Mouse (Mus musculus) lung, postnatal 0 days (tissue): ENCODE measurements around the gene Egr2. TPM values are rescaled to one million over a fixed set of nuclear protein-coding genes. Genes with fewer than 3 reads are reported as not detected.

ENCODE experiments used
- ATAC-seq: fragments of 200-750 bp; cut with Nextera tagmentation; 2 replicates; pipeline ENCODE4 v1.8.0; 2017; ENCODE audit warnings: moderate library complexity
- DNase-seq: peaks from one replicate; pipeline ENCODE4 v3.0.0-alpha.2; 2016; ENCODE audit warnings: low spot score
- H3K27ac ChIP-seq: fragments of 300-500 bp; sonication (generic); 2 replicates; pipeline ENCODE4 v1.5.1; 2014; ENCODE audit warnings: antibody characterized with exemption, mild to moderate bottlenecking, low read length, mixed read lengths
- H3K27me3 ChIP-seq: fragments of 300-500 bp; sonication (generic); replicated peaks from 2 replicates; pipeline ENCODE4 v1.6.1; 2014; ENCODE audit warnings: low read length, mixed read lengths; ENCODE audit not compliant: insufficient read depth
- H3K36me3 ChIP-seq: fragments of 300-500 bp; sonication (generic); 2 replicates; pipeline ENCODE4 v1.6.1; 2014; ENCODE audit warnings: low read length, mixed read lengths; ENCODE audit not compliant: insufficient read depth
- H3K4me1 ChIP-seq: fragments of 300-500 bp; sonication (generic); 2 replicates; pipeline ENCODE4 v1.6.1; 2014; ENCODE audit warnings: antibody characterized with exemption, low read depth, low read length, mixed read lengths; ENCODE audit not compliant: insufficient read depth
- H3K4me2 ChIP-seq: fragments of 300-500 bp; sonication (generic); replicated peaks from 2 replicates; pipeline ENCODE4 v1.6.1; 2014; ENCODE audit warnings: low read depth, mild to moderate bottlenecking, low read length, moderate library complexity, mixed read lengths
- H3K4me3 ChIP-seq: fragments of 300-500 bp; sonication (generic); 2 replicates; pipeline ENCODE4 v1.5.1; 2014; ENCODE audit warnings: low read depth, low read length
- H3K9ac ChIP-seq: fragments of 300-500 bp; sonication (generic); replicated peaks from 2 replicates; pipeline ENCODE4 v1.6.1; 2014; ENCODE audit warnings: low read depth, mild to moderate bottlenecking
- H3K9me3 ChIP-seq: fragments of 300-500 bp; sonication (generic); 2 replicates; pipeline ENCODE4 v1.6.1; 2016; ENCODE audit warnings: low read length, mixed read lengths
- CTCF ChIP-seq: IDR thresholded peaks from 2 replicates; pipeline ENCODE4 v1.5.1; 2016; ENCODE audit warnings: antibody characterized with exemption, mild to moderate bottlenecking
- EP300 ChIP-seq: IDR thresholded peaks from 2 replicates; pipeline ENCODE4 v1.6.1; 2016; ENCODE audit warnings: antibody characterized with exemption, mild to moderate bottlenecking, control low read depth
- WGBS: fragments of 180-500 bp; shearing (Covaris S2); extraction: QIAGEN DNeasy Blood & Tissue Kit; methylation state at CpG from one replicate; pipeline ENCODE4 v1.1.7; 2014; 5-methylcytosine and 5-hydroxymethylcytosine counted together
- polyA plus RNA-seq: library from polyadenylated mRNA; unstranded; fragments of >200 nt; fragmentation: Nextera tagmentation; extraction: Ambion mirVana; gene quantifications from 2 replicates; pipeline ENCODE4 v1.2.1, GENCODE M21; 2015

Egr2 gene
- polyA plus RNA-seq, 1 experiment from 2014 or later, result 2.1 TPM

DNA sequence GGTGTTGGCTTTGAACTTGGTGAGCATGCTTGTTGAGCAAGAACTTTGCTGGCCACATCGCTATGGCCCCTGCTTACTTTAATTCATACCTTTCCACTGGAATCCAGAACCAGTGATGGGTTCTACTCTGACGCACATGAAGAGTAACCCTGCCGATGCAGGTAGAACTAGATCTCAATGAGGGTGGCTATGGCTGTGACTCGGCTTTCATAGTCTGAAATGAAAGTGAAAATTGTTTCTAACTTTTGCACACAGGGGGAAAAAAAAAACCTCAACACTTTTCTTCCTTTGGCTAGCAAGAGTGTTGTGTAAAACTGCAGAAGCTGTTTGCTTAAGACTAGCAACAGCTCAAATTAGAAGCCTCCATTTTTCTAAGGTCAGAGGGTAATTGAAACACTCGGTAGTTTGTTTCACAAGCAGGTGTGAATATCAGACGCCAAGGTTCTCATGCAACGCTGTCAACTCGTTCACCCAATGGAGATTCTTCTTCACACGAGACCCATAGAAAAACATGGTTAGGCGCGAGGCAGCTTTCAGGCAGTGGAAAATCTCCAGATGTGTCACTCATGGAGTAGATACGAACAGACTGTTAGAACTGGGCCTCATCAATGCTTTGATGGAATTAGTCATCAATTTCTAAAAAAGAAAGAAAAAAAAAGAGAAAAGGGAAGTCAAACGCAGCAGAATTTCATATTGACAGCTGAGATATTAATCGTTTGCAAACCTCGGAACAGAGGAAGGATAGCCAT lies 38.0 kb upstream of the Egr2 start:
- H3K9me3 ChIP-seq, result no peaks in the 10 kb centered on the region
- H3K4me2 ChIP-seq, result no peak overlapping the region
- H3K4me3 ChIP-seq, result no peak overlapping the region
- no peak for TF ChIP-seq EP300
- TF ChIP-seq CTCF, result no peak
- H3K27me3 ChIP-seq, result no peaks in the 10 kb centered on the region
- ATAC-seq (no peak), DNase-seq (no peak)
- no peaks in the 10 kb centered on the region for H3K36me3 ChIP-seq
- 84% methylated on average over 15 of the region's 15 CpGs for WGBS
- no peak overlapping the region for H3K9ac ChIP-seq
- H3K4me1 ChIP-seq, result no peaks in the 10 kb centered on the region
- no peak overlapping the region for H3K27ac ChIP-seq

DNA sequence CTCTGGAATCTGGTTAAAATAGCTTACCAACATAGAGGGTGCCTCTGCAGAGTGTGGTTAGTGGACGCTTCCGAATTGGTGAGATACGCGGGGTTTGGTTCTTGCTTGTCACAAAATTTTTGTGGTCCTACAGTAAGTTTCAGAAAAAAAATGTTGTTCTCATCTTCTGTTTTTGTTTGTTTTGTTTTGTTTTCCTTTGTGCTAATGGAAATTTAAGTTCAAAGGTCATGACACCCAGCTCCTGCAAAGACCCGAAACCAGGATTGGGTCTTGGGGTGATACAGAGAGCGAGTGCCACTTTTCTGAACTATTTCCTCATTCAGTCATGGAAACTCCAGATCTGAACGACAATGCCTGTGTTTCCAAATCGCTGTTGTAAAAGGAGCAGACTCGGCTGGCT lies 37.3 kb upstream of the Egr2 start:
- ATAC-seq, result no peak
- TF ChIP-seq EP300 (no peak), CTCF (no peak)
- no peaks in the 10 kb centered on the region for H3K36me3 ChIP-seq
- H3K4me3 ChIP-seq, result no peak overlapping the region
- no peaks in the 10 kb centered on the region for H3K27me3 ChIP-seq
- no peak overlapping the region for H3K27ac ChIP-seq
- DNase-seq, result no peak
- no peaks in the 10 kb centered on the region for H3K9me3 ChIP-seq
- H3K9ac ChIP-seq, result no peak overlapping the region
- no peaks in the 10 kb centered on the region for H3K4me1 ChIP-seq
- H3K4me2 ChIP-seq, result no peak overlapping the region
- 83% methylated on average over 9 of the region's 9 CpGs for WGBS

GRCm38 (mm10) chr10:67503320-67503995 lies 31.8 kb upstream of the Egr2 start:
- Histone ChIP-seq H3K4me3 (no peak overlapping the region), H3K4me2 (no peak overlapping the region), H3K27ac (no peak overlapping the region), H3K36me3 (no peaks in the 10 kb centered on the region), H3K9ac (no peak overlapping the region), H3K4me1 (no peaks in the 10 kb centered on the region), H3K9me3 (no peaks in the 10 kb centered on the region), H3K27me3 (no peaks in the 10 kb centered on the region)
- WGBS, result 37% methylated on average over 15 of the region's 15 CpGs
- no peak for ATAC-seq
- peak; percentile 16 for DNase-seq
- TF ChIP-seq CTCF (no peak), EP300 (no peak)

- no peaks in the 10 kb centered on the region for H3K36me3 ChIP-seq
- H3K27me3 ChIP-seq, result no peaks in the 10 kb centered on the region
- H3K4me3 ChIP-seq, result no peak overlapping the region
- no peak overlapping the region for H3K9ac ChIP-seq
- 35% methylated on average over 5 of the region's 5 CpGs for WGBS
- no peak overlapping the region for H3K27ac ChIP-seq
- no peak for ATAC-seq
- DNase-seq, result no peak
- H3K9me3 ChIP-seq, result no peaks in the 10 kb centered on the region
- H3K4me1 ChIP-seq, result no peaks in the 10 kb centered on the region
- H3K4me2 ChIP-seq, result no peak overlapping the region
- TF ChIP-seq EP300, result no peak
- no peak for TF ChIP-seq CTCF
These were observed 31.2 kb upstream of the Egr2 start for GRCm38 (mm10) chr10:67504046-67504445.

GRCm38 (mm10) chr10:67505248-67505647 lies 30.0 kb upstream of the Egr2 start:
- no peaks in the 10 kb centered on the region for H3K36me3 ChIP-seq
- H3K27me3 ChIP-seq, result no peaks in the 10 kb centered on the region
- ATAC-seq, result no peak
- no peaks in the 10 kb centered on the region for H3K4me1 ChIP-seq
- DNase-seq, result no peak
- 60% methylated on average over 3 of the region's 3 CpGs for WGBS
- no peak for TF ChIP-seq CTCF
- TF ChIP-seq EP300, result no peak
- H3K27ac ChIP-seq, result no peak overlapping the region
- H3K4me2 ChIP-seq, result no peak overlapping the region
- no peak overlapping the region for H3K9ac ChIP-seq
- H3K4me3 ChIP-seq, result no peak overlapping the region
- no peaks in the 10 kb centered on the region for H3K9me3 ChIP-seq

GRCm38 (mm10) chr10:67512211-67512610 lies 23.1 kb upstream of the Egr2 start:
- WGBS, result 54% methylated on average over 8 of the region's 8 CpGs
- no peak for DNase-seq
- Histone ChIP-seq H3K9me3 (no peaks in the 10 kb centered on the region), H3K4me2 (no peak overlapping the region), H3K36me3 (no peaks in the 10 kb centered on the region), H3K4me3 (no peak overlapping the region), H3K27me3 (no peaks in the 10 kb centered on the region), H3K27ac (no peak overlapping the region), H3K4me1 (no peaks in the 10 kb centered on the region), H3K9ac (no peak overlapping the region)
- no peak for ATAC-seq
- TF ChIP-seq EP300, result no peak
- TF ChIP-seq CTCF, result no peak
